Mouse (Mus musculus): ENCODE measurements at regions not wholly inside any gene's neighbourhood (a gene's known extent, or its start where the extent isn't known, plus 50 kb on each side); places are given as distances from the start of the nearest gene placed in this dataset.

DNA sequence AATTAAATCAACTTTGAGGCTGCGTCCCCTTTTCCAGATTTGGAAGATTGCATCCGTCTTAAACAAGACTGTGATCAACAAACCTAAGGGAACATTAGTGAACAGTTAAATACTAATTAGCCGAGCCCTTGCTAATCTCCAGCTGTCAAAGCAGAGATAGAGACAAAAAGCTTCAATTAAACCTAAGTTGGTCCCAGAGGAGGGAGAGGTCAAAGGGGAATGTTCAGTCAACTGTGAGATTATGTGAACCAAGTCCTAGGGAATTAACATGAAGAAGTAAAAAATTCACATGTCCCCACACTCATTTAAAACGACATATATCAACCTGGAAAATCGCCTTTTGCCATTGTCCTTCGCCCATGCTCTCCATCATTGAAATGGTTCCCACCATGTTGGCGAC, 59.7 kb upstream of the Tbx20 start:
- no peaks in the 10 kb centered on the region for H3K4me1 ChIP-seq
- ATAC-seq (ENCODE audit: low FRiP score) = no peak
- no peak overlapping the region for H3K27ac ChIP-seq
- no peaks in the 10 kb centered on the region for H3K36me3 ChIP-seq
- H3K4me2 ChIP-seq (replicated peaks) = no peak overlapping the region
- 0 out of 2 replicates have a peak, but pooled peaks cover 2% of the 10 kb centered on the region for H3K27me3 ChIP-seq
- H3K4me3 ChIP-seq = no peak overlapping the region
- 58% methylated on average over 7 of the region's 7 CpGs for WGBS
- no peak overlapping the region for H3K9ac ChIP-seq
- no peaks in the 10 kb centered on the region for H3K9me3 ChIP-seq (replicated peaks)

DNA sequence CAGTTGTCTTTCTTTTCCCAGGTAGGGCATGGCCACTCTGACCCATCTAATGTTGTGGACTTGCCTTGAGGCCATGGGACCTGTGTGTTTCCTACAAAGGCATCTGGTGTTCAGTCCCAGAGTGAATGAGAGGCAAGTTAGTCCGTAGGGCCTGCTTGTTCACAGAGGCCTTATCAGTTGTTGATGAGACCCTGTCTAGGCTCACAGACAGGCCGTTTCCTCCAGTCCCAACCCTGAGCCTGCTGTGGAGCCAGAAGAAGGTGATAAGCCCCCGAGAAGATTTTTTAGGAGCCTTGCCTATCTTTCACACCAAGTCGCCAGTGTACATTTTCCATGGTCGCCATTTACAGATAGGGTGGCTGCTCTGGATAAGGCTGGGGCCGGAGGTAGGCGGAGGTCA, 74.1 kb upstream of the Tbx20 start:
- Histone ChIP-seq H3K9ac (no peak overlapping the region), H3K27ac (no peak overlapping the region), H3K4me3 (no peak overlapping the region), H3K4me2 (replicated peaks) (no peak overlapping the region), H3K36me3 (no peaks in the 10 kb centered on the region), H3K4me1 (no peaks in the 10 kb centered on the region), H3K9me3 (replicated peaks) (no peaks in the 10 kb centered on the region), H3K27me3 (no peaks in the 10 kb centered on the region)
- ATAC-seq (ENCODE audit: low FRiP score) = no peak
- 83% methylated on average over 7 of the region's 7 CpGs for WGBS

DNA sequence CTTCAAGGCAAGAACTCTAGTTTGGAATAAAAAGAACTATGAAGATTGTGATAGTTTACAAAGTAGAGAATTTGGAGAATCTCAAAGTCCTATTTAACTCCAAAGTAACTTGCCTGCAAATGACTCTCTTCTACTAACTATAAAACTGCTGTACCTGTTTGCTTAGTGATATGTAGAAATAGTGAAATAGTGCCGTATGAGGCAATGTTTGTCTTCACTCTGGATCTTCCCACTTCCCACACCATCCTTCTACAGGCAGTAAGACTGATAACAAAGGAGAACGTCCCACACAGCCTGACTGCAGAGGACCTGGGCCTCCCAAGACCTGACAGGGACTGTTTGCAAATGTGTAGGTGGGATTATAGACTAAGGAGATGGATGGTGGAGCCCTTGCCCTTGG, 85.4 kb upstream of the Tbx20 start:
- WGBS = 77% methylated on average over 2 of the region's 2 CpGs
- no peak overlapping the region for H3K9ac ChIP-seq
- H3K27ac ChIP-seq = no peak overlapping the region
- H3K36me3 ChIP-seq = no peaks in the 10 kb centered on the region
- no peak for ATAC-seq (ENCODE audit: low FRiP score)
- H3K4me2 ChIP-seq (replicated peaks) = no peak overlapping the region
- no peaks in the 10 kb centered on the region for H3K4me1 ChIP-seq
- H3K9me3 ChIP-seq (replicated peaks) = no peaks in the 10 kb centered on the region
- H3K27me3 ChIP-seq = no peaks in the 10 kb centered on the region
- no peak overlapping the region for H3K4me3 ChIP-seq

DNA sequence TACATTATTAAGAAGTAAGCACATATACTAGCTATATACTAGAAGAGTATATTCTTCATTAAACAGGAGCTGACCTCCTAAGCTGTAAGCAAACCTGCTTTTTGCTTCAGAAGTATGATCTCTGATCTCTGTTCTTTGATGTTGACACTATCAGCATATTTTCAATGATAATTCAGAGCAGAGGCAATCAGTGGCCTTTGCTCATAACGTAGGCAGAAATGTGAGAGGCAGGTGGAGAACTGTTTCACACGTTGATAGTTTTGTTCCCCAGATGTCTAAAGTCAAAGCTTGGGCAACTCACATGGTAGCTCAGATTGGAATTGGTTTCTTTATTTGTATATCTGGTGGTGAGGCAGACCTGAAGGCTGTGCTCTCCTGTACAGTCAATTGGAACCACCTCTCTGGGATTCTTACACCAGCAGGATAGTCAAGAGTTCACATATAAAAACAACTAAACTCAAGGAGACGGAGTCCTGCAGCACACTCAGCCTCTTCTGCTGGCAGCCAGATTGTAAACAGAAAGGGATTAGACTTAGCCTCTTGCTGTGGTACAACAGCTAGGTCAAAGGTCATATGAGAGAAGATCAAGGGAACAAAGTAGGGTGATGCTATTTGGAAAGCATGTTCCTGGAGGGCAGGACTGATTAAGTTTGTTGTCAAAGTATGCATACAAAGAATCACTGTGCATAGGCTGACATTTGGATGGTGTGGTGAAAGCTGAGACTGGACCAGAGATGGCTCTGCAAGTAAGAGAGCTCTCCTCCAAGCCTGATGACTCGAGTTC, 92.5 kb upstream of the Tbx20 start:
- 66% methylated on average over 4 of the region's 4 CpGs for WGBS
- Histone ChIP-seq H3K36me3 (no peaks in the 10 kb centered on the region), H3K4me2 (replicated peaks) (no peak overlapping the region), H3K27me3 (no peaks in the 10 kb centered on the region), H3K27ac (no peak overlapping the region), H3K4me1 (no peaks in the 10 kb centered on the region), H3K9me3 (replicated peaks) (no peaks in the 10 kb centered on the region), H3K9ac (no peak overlapping the region), H3K4me3 (no peak overlapping the region)
- ATAC-seq (ENCODE audit: low FRiP score) = no peak

DNA sequence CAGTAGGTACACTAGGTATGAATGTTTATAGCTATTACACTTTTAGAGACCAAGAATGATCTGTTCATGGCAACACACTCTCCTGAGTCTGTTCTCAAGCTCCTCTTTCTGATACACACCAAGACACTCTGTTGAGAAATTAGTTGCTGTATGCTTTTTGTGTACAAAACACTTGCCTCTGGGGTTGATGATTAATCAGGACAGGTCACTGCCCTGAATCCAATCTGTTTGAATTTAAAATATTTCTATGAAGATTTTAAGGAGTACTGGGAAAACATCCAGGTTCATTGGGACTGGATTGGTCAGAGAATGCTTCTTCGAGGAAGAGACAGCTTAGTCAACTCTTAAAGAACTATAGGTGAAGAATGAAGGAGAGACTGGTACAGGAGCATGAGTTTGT, 94.6 kb upstream of the Tbx20 start:
- Histone ChIP-seq H3K27me3 (no peaks in the 10 kb centered on the region), H3K4me2 (replicated peaks) (no peak overlapping the region), H3K4me3 (no peak overlapping the region), H3K4me1 (no peaks in the 10 kb centered on the region), H3K9ac (no peak overlapping the region), H3K27ac (no peak overlapping the region), H3K9me3 (replicated peaks) (no peaks in the 10 kb centered on the region), H3K36me3 (no peaks in the 10 kb centered on the region)
- no peak for ATAC-seq (ENCODE audit: low FRiP score)
- 85% methylated on average over 1 of the region's 1 CpGs for WGBS

DNA sequence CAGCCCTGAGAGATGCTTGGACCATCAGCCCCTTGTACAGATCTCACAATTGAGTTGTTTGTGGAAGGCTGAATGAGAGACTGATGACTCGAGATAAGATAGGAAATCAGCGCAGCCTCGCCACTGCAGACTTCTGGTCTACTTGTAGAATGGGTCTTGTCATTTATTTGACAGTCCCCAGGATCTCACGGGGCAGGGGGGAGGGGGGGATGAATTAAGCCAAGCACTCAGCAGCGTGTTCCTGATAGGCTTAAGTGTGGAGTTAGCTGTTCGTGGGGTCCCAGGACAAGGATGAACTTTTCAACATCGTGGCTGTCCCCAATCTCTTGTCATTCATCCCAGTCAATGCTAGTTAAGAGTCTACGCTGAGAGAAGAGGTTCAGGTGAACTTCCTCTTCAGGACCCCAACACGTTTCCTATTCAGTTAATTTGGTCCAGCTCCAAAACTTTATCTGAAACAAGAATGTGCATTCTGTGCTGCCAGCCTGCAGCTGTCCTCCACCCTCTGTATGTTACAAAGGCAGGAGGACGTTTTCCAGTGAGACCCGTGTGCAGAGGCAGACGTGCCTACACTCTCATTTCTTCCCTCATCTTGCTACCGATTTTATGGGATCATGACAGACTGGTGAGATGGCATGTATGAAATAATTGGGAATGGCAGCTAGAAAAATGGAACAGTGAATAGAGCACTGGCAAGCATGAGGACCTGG, 100.5 kb upstream of the Tbx20 start:
- WGBS = 82% methylated on average over 13 of the region's 13 CpGs
- Histone ChIP-seq H3K27ac (no peak overlapping the region), H3K4me1 (peaks cover 12% of the 10 kb centered on the region), H3K4me3 (no peak overlapping the region), H3K36me3 (no peaks in the 10 kb centered on the region), H3K9ac (no peak overlapping the region), H3K27me3 (peaks cover 19% of the 10 kb centered on the region), H3K9me3 (replicated peaks) (no peaks in the 10 kb centered on the region), H3K4me2 (replicated peaks) (no peak overlapping the region)
- no peak for ATAC-seq (ENCODE audit: low FRiP score)

DNA sequence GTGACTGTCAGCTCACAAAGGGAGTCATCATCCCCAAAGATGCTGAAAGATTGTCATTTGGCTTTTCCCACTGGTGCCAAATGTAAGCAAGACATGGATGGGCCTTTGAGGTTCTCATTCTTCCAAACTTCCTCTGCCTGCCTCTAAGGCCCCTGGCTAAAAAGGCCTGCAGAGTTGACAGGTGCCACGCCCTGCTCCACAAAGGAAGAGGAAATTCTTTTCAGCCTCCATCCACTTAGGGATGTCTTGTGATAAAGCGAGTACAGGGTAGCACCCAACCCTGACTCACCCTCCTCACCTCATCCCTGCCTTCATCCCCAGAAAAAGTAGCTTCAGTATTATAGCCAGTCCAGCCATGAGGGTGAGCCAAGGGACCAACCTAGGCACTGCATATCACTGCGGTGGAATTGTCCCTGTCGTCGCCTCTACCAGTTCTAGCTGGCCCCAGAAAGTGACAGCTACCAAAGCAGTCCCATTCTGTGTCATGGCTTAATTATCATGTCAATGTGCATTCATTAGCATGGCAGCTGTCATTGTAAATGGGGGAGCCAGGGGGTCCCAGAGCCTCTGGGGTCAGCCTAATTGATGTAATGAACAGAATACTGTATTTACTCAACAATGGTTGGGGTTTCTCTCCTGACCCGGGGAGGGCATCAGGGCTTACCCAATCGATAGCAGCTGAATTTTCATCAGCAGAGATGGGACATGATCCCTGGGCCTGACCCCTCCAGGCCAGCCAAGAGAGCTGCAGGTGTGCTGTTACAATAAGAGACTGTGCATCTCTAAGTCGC, 104.5 kb upstream of the Tbx20 start:
- ATAC-seq (ENCODE audit: low FRiP score) = peak; percentile 69
- H3K27ac ChIP-seq = no peak overlapping the region
- no peak overlapping the region for H3K9ac ChIP-seq
- no peaks in the 10 kb centered on the region for H3K9me3 ChIP-seq (replicated peaks)
- peaks cover 37% of the 10 kb centered on the region for H3K27me3 ChIP-seq
- H3K36me3 ChIP-seq = no peaks in the 10 kb centered on the region
- H3K4me1 ChIP-seq = peaks cover 12% of the 10 kb centered on the region
- no peak overlapping the region for H3K4me3 ChIP-seq
- H3K4me2 ChIP-seq (replicated peaks) = no peak overlapping the region
- 23% methylated on average over 8 of the region's 8 CpGs for WGBS

DNA sequence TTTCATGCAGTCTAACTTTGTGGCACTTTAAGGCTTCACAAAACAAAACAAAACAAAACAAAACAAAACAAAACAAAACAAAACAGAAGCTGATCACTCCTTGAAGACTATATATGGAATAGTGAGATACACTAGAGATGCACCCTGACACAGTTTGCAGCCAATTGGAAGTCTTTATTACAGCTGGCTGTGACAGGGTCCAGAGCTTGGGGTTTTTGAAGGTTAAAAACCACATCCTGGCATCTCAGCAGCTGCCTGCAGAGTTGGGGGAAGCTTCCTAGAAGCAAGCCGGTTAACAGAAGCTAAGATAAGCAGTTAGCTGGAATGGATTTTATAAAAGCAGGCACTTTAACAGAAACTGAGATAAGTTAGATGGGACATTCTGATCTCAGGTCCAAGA, 105.6 kb upstream of the Tbx20 start:
- Histone ChIP-seq H3K27me3 (peaks cover 37% of the 10 kb centered on the region), H3K36me3 (no peaks in the 10 kb centered on the region), H3K9me3 (replicated peaks) (no peaks in the 10 kb centered on the region), H3K4me2 (replicated peaks) (no peak overlapping the region), H3K4me1 (peaks cover 15% of the 10 kb centered on the region), H3K9ac (no peak overlapping the region), H3K4me3 (no peak overlapping the region), H3K27ac (no peak overlapping the region)
- ATAC-seq (ENCODE audit: low FRiP score) = no peak
- WGBS = 68% methylated on average over 1 of the region's 1 CpGs

DNA sequence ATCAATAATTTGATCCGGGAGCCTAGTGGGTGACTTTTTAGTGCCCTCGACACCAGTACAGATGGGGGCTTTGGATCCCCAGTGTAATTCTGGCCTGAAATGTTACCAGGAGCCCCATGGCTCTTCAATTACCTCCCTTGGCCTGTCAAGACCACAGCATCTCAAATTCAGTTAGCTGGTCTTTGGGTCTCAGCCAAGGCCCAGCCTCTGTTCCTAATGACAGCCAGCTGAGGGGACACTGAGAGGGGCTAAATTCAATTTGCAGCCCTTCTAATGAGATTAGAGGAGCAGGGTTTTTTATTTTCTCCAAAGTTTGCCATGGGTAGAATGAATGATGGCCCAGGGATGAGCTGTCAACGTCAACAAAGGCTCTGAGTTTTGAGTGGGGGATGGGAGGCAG, 109.9 kb upstream of the Tbx20 start:
- ATAC-seq (ENCODE audit: low FRiP score) = no peak
- Histone ChIP-seq H3K9me3 (replicated peaks) (no peaks in the 10 kb centered on the region), H3K27ac (no peak overlapping the region), H3K27me3 (peaks cover 18% of the 10 kb centered on the region; the same call in 1 of the 2 replicates), H3K4me2 (replicated peaks) (no peak overlapping the region), H3K36me3 (no peaks in the 10 kb centered on the region), H3K9ac (no peak overlapping the region), H3K4me1 (peaks cover 4% of the 10 kb centered on the region; the same call in 1 of the 2 replicates), H3K4me3 (no peak overlapping the region)
- WGBS = 51% methylated on average over 3 of the region's 3 CpGs

DNA sequence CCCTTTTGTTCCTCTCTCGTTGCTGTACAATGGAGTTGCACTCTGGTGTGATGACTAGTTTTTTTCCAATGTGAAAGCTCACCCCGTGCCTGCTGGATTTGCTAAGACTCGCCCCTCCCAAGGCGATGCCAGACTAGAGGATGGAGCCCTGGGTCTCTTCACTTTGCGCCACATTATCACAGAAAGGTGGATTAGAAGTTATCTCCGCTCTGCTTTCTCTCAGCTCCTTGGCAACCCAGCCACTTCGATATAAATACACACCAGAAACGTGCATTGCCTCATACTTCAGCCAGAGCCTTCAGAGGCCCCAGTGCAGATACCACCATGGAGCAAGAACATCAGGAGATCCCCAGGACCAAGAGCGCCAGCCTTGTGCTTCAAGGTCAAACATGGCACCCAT, 114.2 kb upstream of the Tbx20 start:
- ATAC-seq (ENCODE audit: low FRiP score) = no peak
- WGBS = 89% methylated on average over 9 of the region's 9 CpGs

DNA sequence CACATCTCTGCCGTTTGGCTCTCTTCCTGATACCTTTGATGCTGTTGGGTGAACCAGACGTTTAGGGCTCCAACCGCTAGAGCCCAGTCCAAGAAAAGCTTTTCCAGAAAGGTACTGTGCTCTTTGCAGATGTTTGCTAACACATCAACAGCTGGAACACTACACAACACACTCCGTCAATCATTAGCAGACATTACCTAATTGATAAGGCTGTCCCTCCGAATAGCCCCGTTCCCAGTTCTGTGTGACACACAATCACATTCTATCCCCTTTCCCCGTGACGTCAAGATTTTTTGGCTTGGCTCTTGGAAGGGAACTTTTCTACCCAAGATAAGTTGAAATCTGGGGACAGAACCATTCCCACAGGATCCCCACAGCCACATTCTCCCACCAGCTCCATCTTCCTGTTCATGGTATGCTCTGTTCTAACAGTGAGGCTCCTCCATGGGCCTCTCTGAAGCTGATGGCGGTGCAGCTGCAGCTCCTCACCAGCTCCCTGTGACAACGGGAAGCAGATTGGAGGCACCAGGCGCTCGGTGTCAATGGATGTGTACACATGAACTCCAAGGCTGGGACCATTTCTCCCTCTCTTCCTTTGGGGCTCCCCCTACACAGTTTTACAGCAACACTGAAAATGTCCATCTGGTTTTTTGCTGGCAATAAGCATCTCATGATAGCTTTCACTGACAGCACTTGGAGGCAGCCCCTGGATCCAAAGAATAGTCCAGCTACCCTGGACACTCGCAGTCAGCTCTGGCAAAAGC, 122.6 kb upstream of the Tbx20 start:
- Histone ChIP-seq H3K4me2 (replicated peaks) (no peak overlapping the region), H3K36me3 (no peaks in the 10 kb centered on the region), H3K4me1 (no peaks in the 10 kb centered on the region), H3K27me3 (no peaks in the 10 kb centered on the region), H3K9ac (no peak overlapping the region), H3K4me3 (no peak overlapping the region), H3K27ac (no peak overlapping the region), H3K9me3 (replicated peaks) (no peaks in the 10 kb centered on the region)
- 84% methylated on average over 13 of the region's 13 CpGs for WGBS
- no peak for ATAC-seq (ENCODE audit: low FRiP score)

More for the DNA sequence above, 114.2 kb upstream of the Tbx20 start:
- no peaks in the 10 kb centered on the region for H3K36me3 ChIP-seq
- no peak overlapping the region for H3K4me3 ChIP-seq
- H3K9me3 ChIP-seq (replicated peaks) = no peaks in the 10 kb centered on the region
- no peaks in the 10 kb centered on the region for H3K27me3 ChIP-seq
- no peak overlapping the region for H3K9ac ChIP-seq
- H3K4me1 ChIP-seq = 0 out of 2 replicates have a peak, but pooled peaks cover 3% of the 10 kb centered on the region
- H3K4me2 ChIP-seq (replicated peaks) = no peak overlapping the region
- H3K27ac ChIP-seq = no peak overlapping the region

All from hindbrain, embryonic 12.5 days (tissue).